Mouse (Mus musculus) cerebellum, postnatal 10 days (tissue): ENCODE results near the gene Prom1.
A peak's percentile ranks its signal among the peaks of the same experiment; 100 is the strongest.

Source experiments
- DNase-seq, 2 experiments: peaks; one replicate each; pipeline ENCODE4 v3.0.0; 2021; ENCODE audit warnings: mixed read lengths in 2 of 2

Gene Prom1

DNA sequence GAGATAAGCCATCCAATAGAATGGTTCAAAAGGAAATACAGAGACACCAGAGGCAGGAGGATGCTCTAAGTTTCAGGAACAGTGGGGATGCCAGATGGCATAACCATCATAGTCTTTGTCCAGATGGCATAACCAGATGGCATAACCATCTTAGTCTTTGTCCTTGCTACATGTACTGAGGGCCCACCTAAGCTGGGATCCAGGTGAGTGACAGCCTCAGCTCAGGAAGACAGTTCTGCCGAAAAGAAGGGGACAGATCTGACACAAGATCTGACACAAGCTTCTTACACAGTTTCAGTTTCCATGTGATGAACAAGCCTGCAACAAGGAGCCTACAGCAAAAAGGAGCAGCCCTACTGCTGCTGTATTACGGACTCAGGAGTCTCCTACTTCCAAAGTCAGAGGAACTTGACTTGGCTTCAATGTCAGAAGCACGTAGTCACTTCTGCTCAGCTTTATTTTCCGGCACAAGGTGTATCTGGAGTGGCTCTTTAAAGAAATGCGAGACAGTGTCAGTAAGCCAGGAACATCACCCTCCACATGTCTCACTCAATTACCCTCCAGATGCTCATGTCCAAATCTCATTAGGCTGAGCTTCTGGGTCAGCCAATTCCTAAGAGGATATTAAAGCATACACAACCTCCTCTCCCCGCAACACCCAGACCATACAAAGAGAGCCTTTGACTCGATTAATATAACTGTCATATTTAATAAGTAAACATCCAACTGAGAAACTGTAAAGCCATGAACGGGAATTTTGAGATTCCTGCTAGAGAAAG lies 21.4 kb downstream of the Prom1 start:
- no peak for DNase-seq

DNA sequence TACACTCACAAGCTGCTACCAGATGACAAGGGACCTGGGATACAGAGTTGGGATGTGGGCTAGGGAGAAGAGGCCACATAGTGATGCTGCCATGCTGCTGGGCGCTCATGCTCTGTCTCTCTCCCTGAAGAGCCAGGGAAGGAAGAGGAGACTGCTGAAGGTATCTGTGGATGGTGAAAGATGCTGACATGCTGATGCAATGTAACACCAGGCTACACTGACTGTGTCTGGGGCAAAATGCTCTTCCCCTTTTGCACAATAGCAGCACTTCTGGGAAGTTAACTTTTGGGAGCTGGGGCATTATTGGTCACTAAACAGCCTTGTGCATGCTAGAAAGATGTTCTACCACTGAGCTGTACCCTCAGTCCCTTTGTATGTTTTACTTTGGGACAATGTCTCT lies 26.4 kb downstream of the Prom1 start:
- DNase-seq = no peak

DNA sequence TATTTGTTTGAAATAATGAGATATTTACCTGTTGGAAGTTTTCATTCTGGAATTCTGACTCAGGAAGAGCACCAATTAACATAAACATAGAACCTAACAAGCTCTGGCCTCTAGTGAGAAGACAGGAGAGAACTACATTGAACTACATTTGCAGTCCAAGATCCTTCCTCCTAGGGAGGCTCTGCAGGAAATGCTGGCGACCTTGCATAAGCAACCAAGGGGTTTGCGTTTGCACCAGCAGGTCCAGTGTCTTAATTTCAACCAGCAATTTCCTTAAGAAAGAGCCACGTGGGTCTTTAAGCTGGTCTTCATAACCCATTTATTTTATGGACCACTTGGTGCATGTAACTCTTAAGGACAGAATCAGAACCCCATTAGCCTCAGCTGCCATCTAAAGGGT lies 28.2 kb downstream of the Prom1 start:
- no peak for DNase-seq

DNA sequence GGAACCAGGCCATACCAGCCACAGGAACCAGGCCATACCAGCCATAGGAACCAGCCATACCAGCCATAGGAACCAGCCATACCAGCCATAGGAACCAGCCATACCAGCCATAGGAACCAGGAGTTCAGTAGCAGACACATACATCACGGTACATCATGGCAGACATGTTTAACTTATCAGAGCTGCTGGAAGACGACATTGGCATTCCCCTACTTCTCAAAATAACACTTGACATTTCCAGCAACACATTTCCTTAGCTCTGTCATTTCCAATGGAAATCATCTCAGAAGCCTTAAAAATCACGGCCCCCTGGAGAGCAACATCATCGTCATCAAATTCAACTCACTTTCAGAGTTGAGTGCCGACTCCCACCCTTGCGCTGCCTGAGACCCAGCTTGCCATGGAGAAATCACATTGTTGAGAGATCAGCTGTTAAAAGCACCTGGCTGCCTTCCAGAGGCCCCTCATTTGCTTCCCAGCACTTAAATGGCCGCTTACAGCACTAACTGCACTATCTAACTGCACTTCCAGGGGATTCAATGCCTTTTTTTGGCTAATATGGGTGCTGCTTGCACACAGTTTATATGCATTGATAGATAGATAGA lies 31.2 kb downstream of the Prom1 start:
- no peak for DNase-seq

DNA sequence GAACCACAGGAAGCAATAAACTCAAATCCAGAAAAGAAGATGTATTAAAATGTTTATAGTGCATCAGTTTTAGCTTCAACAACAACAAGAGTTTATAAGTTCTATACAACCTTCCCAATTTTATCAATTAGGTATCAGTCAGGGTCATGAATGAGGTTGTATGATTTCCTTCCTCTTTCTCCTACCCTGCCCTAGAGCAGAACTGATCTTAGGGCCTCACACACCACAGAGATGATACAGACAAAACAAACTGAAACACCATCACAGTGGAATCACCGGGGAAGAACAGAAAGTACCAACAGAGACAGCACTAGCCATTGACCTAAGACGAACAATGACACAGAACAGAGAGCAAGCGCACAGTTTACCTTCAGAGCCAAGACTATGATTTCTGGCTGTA lies 43.6 kb downstream of the Prom1 start:
- no peak for DNase-seq

DNA sequence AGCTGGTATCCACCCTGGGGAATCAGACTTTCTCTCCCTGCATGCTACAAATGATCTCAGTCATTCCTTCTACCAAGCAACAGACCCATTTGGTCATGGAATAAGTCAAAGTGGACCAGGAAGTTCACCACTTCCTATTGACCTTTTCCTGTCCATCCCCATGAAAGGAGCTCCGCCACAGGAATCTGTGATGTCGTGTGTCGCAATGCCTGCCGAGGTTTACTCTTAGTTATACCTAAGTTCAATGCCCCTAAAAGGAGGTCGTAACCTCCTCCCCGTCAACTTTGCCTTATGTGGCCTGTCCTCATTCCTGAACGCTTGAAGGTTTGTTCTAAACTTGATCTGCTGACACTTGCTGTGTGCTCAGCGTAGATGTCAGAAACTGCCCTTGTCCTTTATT lies 51.6 kb downstream of the Prom1 start:
- no peak for DNase-seq

DNA sequence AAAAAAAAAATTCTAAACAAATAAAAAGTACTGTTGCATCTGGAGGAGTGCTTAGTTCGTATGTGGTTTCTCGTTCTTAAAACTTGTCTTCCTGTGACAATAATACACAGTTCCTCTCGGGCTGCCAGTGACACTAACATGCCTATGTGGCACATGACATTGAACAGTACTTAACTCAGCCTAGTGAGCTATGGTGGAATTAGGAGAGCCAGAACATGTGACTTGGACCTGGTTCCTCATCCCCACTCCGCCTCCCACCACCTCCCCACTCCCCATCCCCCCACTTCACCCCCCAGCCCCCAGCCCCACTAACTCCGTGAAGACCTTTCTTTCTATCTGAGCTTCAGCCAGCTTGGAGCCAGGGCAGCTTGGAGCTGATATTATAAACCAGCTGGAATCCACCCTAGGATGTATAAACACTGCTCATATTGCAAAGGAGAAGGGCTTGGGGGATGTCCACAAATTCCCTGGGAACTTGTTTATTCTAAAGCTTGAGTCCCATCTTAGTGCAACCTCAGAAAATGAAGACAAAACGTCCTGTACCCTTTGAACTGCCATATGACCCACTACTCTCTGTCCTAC lies 52.3 kb downstream of the Prom1 start:
- no peak for DNase-seq

DNA sequence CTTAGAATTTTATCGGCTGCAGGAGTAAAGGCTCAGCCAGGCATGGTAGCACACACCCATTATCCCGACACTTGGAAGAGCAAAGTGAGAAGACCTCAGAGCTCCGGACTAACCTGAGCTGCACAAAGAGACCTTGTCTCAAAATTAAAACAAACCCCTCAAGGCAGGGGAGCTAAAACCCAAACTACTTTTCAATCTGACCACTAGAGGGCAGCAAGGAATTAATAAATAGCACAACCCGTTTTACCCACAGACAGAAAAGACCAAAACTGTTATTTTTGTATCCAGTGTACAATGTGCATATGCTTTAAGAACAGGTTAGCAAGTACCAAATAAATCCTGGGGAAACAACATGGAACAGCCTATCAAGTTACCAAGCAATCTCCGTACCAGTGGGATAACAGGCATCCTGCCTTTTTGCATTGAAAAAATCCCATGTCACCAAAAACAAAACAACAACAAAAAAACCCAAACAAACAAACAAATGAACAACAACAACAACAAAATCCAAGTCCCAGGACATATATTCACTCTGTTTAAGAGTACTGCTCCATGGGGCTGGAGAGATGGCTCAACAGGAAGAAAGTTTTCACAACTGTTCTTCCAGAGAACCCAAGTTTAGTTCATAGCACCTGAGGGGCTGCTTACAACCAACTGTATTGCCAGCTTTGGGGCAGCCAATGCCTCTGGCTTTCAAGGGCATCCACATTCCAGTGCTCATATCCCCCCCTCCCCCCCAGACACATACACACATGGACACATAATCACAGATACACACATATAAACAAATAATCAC lies 53.1 kb downstream of the Prom1 start:
- DNase-seq = peak; percentile 39 to 80

DNA sequence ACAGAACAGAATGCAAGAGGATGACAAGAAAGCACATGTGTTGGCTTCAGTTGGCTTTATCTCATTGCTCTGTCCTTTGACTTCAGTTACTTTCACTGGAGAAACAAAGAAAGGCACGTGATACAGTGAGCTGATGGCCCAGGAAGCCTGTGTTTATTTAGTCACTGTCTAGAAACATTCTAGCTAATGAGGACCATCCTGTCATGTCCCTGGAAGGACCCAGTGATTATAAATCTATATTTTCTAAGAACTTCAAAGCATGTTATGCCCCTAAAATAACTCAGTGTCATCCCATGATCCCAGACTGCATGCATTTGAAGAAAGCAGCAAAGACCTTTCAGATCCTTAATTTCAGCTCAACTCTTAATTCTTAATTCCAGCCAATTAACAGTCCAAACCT lies 60.1 kb downstream of the Prom1 start:
- no peak for DNase-seq

DNA sequence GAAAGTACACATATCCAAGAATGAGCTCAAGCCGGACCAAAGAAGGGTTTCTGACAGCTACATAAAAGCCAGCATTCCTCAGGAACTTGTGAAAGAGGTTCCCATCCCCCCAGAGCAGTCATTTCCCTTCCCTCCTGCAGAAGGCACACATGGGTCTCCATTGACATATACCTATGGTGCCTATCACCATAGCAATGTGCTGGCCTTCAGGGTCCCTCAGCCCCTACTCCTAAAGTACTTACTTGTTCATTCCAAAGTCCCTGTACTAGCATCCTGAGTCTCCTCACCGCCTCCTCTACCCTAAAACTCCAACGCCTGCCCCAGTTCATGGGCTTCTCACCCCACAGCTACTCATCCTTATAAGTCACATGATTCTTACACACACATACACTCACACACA lies 60.8 kb downstream of the Prom1 start:
- no peak for DNase-seq

DNA sequence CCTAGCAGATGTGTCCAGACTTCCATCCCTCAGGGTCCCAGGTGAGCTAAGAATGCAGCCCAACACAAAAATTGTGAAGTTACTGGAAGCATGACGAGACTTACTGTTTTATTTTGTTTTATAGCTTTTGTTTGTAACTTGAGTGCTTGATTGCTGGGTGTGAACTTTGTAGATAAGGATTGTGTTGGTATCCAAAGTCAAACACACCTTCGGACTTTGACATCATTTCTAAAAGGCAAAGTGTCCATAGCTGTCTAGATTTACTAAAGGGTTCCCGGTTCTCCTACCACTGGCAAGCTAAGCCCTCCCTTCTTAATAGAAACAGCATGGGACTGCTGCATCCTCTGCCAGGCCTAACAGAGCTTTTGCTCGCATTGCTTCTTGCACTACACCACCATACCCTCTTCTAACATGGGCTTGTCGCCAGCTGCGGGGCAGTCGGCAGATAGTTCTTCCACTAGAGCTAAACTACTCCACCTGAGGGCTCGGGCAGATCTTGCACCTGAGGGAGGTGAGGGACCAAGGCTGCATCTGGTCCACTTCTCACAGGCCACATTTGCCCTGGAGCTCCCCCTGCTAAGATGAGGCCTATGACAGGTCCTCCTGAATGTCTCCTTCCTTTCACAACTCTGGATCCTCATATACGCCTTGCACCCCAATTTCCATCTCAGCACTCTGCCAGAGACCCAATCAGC lies 103.4 kb downstream of the Prom1 start:
- no peak for DNase-seq

DNA sequence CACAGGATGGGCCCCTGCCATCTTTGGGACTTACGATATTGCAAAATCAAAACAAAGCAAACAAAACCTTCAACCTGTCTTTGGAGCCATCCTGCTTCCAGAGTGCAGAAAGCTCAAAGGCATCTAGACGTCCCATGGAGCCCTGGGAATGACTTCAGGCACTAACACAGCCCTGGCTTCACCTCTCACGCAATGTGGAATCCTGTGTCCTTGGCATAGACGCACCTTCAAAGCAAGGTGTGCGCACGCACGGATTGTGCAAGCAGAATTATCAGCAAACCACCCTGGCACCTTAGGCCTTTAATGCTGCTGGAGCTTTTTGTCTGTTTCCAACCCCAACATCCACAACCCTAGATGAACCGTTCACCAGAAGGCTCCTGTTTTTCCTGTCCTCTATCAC lies 104.2 kb downstream of the Prom1 start:
- DNase-seq = no peak

DNA sequence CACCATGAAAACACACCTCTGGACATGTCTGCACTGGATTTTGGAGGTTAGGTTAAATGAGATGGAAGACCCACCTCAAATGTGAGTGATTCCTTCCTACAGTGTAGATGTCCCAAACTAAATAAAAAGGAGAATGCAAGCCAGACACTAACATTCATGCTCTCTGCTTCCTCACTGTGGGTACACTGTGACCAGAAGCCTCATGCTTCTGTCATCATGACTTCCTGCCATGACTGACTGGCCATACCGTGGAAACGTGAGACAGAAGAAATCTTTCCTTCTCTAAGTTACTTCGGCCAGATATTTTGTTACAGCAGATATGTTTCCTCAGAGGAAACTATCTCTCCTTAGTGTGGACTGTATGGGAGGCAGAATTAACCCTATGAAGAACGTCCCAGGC lies 105.7 kb downstream of the Prom1 start:
- no peak for DNase-seq

DNA sequence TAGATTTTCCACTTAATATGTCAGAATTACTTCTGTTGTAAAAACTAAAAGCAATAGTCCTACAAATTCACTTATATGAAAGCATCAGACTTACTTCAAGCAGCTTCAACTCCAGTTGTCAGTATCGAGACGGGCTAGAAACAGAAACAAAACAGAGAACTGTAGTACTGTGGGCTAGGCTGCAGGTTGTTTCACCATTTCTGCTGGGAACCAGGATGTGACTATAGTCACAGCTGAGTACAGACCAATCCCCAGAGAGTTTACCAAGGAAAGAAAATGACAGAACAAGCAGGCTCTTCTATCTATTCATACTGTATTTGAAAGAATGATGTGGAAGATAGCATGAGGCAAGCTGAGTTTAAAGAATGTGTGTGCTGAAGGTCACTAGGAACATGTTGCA lies 106.9 kb downstream of the Prom1 start:
- no peak for DNase-seq

DNA sequence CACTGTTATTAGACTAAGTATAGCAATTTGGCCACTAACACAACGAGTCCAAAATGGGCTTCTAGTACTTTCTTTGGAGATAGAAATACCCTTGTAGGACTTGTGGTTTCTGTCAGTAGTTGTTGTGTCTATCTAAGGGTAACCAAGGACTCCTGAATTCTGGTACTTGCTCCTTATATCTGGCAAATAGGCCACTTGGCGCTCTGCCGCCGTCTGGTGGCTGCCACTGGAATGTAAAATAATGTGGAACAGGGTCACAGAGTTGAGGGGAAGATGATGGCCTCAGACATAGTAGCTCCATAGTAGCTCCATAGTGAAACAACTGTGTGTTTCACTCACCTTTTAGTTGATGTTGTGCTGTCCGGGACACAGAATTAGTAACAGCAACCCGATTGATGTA lies 111.5 kb downstream of the Prom1 start:
- peak; percentile 72 to 73 for DNase-seq

DNA sequence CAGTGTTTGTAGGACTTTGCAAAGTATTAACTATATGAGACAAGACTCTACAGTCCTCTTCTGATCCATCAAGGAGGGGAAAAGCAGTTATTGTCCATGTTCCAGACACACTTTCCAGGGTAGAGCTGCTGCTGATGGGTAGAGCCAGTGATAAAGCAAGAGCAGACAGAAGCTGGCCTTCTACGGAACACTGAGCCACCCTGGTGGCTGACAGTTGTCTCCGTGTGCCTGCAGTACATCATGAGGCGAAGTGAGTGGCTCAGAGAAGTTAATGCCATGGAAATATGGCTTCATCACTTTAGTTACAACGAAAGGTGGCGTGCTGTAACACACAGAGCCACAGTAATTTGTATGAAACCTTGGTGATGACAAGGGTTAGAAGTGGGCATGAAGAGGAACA lies 112.8 kb downstream of the Prom1 start:
- DNase-seq = no peak

DNA sequence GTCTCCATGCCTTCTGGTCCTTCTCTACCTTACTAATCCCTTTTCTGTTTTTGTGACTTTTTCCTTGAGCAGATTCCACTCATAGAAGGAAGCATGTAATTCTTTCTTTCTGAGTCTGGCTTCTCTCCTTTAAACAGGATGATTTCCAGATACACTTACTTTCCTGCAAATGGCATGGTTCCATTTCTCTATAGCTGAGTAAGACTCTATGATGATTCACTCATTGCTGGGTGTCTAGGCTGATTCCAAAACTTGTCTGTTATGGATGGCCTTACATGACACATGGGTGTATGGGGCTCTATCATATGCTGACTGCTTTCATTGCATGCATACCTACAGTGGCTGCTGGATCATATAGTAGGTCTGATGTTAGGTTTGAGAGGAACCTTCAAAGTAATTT lies 115.6 kb downstream of the Prom1 start:
- no peak for DNase-seq

DNA sequence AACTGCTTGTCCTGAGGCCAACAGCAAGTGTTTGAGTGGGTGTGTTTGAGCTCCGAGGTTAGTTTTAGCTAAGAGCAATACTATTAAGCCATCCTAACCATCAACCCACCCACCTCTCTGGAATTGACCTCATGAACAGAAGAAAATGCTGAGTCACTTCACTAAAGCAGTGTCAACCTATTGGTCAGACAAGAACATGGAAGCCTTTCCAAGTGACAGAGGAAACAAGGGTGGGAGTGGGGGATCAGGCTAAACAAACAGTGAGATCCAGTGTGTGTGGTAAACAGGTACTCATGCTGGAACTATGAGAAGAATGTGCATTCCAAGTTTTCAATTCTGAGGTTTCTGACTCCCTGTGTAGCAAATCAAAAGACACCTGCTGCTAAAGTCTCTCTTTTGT lies 118.9 kb downstream of the Prom1 start:
- DNase-seq = no peak

DNA sequence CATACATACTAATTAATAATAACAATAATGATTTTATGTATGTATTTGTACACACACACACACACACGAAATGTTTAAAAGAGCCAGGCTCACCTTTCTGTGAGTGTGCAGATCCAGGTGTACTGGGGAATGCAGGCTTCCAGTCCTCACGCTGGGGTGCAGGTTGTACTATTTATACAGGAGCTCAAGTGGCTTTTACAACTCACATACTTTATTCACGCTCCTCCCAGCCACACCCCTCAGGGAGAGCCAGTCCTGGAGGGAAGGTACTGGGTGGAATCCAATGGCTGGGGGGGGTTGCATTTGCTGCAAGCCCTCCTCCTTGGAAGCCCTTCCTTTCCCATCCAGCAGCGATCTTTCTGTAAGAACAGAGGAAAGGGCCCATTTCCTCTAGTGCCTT lies 120.2 kb downstream of the Prom1 start, which contains the start of gene Fgfbp1:
Gene Fgfbp1, minus strand, starts transcription at position 160 of the 400 bp plus-strand sequence.
- no peak for DNase-seq

DNA sequence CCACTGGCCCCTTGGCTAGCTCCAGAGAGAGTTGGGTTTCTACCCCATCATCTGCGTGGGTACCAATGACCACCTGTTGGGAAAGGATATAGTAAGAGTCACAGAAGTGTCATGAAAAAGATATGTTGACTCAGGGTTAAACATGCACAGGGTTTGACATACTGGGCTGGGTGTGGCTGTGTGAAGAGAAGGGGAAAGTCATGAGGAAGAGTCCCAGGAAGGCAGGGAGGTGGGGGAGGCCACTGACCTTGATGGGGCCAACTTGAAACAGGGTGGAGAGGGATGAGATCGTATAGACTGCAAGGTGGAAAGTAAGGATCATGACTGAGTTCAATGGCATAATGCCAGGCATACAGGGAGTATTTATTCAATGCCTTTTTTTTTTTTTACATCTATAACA lies 121.4 kb downstream of the Prom1 start:
- no peak for DNase-seq

DNA sequence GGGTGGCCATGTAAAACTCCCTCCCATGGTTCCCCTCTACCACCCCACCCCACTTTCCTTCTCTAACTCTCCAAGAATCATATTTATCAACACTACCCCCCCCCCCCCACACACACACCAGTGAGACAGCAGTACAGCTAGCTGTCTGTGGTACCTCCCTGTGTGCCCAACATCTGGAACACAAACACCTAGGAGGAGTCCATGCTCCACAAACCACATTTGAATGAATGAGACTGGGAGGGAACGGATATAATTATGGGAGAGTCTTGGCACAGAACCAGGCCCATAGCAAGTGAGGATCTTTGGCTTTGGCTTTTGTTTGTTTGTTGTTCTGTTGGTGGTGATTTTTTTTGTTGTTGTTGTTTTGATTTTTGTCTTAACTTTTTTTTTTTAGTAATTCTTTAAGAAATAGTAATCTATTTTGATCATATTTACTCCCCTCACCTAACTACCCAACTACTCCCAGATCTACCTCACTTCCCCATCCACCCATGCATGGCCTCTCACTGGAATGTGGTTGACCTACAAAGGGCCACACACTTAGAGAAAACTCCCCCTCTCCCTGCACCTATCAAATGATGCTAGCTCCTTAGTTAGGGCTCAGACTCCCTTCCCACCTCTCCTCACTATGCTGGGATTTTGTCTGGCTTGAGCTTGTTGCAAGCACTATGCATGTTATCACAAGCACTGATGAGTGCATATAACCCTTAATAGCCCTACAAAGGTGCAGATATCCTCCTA lies 124.8 kb downstream of the Prom1 start:
- no peak for DNase-seq

DNA sequence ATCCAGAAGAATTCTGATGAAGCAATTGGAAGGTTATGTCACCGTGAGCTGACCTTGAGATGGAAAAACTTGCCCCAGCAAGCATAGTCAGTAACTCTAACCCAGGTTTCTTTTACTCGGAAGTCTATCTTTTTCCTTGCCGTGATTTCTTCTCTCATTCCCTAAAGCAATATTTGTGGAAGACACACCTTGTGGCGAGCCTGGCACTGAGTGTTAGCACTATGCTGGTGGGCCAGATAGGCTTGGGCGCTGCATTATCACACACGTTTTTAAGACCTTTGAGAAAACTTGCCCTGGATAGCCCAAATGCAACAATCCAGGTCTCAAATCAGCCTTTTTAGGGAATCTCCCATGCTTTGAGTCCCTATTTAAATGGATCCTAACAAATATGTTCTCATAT lies 127.7 kb downstream of the Prom1 start:
- no peak for DNase-seq
